Mouse (Mus musculus): ENCODE data around the gene Scrn3.
A peak's percentile ranks its signal among the peaks of the same experiment; 100 is the strongest.

The Scrn3 gene

GRCm38 (mm10) chr2:73386356-73387046 is 74.1 kb downstream of the Scrn3 start, which contains the start of gene Gpr155:
TSS of gene Gpr155 (minus strand) at chr2:73386572.
- DNase-seq: peak; percentile 100
